Mouse (Mus musculus): ENCODE results near the gene Gm30302. TPM values are rescaled to one million over a fixed set of nuclear protein-coding genes. Genes with fewer than 3 reads are reported as not detected.
"Not testable (repeated sequence)": the region's sequence is repeated elsewhere in the genome, so short reads cannot be mapped to it uniquely, and the experiment has no call there.

Gm30302 gene
- polyA plus RNA-seq, 1 experiment from 2014 or later = not detected

- no peak for DNase-seq (ENCODE audit: low spot score)
- ATAC-seq (replicated peaks; ENCODE audit: low FRiP score) = no peak
- Histone ChIP-seq H3K9ac (ENCODE audit: low read length) (no peak overlapping the region), H3K36me3 (ENCODE audit: control insufficient read depth, insufficient read depth, low read length) (no peaks in the 10 kb centered on the region), H3K4me1 (replicated peaks; ENCODE audit: control insufficient read depth, insufficient read depth, low read length) (no peaks in the 10 kb centered on the region), H3K27ac (ENCODE audit: low read depth, low read length) (no peak overlapping the region), H3K4me2 (ENCODE audit: low read depth, low read length, severe bottlenecking) (no peak overlapping the region), H3K9me3 (ENCODE audit: control insufficient read depth, low read length) (peaks cover 4% of the 10 kb centered on the region; the same call in 1 of the 2 replicates), H3K4me3 (ENCODE audit: low read depth, low read length) (no peak overlapping the region), H3K27me3 (ENCODE audit: control insufficient read depth, insufficient read depth, low read length) (no peaks in the 10 kb centered on the region)
- 87% methylated on average over 4 of the region's 4 CpGs for WGBS
Measured at GRCm38 (mm10) chr13:49814420-49814819, 15.6 kb upstream of the Gm30302 start.

- no peaks in the 10 kb centered on the region for H3K27me3 ChIP-seq (ENCODE audit: control insufficient read depth, insufficient read depth, low read length)
- no peaks in the 10 kb centered on the region for H3K9me3 ChIP-seq (ENCODE audit: control insufficient read depth, low read length)
- no peak overlapping the region for H3K4me2 ChIP-seq (ENCODE audit: low read depth, low read length, severe bottlenecking)
- no peak overlapping the region for H3K27ac ChIP-seq (ENCODE audit: low read depth, low read length)
- DNase-seq (ENCODE audit: low spot score) = no peak
- WGBS = 81% methylated on average over 1 of the region's 1 CpGs
- no peak overlapping the region for H3K9ac ChIP-seq (ENCODE audit: low read length)
- ATAC-seq (replicated peaks; ENCODE audit: low FRiP score) = no peak
- H3K4me1 ChIP-seq (replicated peaks; ENCODE audit: control insufficient read depth, insufficient read depth, low read length) = no peaks in the 10 kb centered on the region
- no peak overlapping the region for H3K4me3 ChIP-seq (ENCODE audit: low read depth, low read length)
- no peaks in the 10 kb centered on the region for H3K36me3 ChIP-seq (ENCODE audit: control insufficient read depth, insufficient read depth, low read length)
Measured at GRCm38 (mm10) chr13:49807146-49807545, 8.3 kb upstream of the Gm30302 start.

GRCm38 (mm10) chr13:49788563-49789393 is 10.0 kb downstream of the Gm30302 start:
- DNase-seq (ENCODE audit: low spot score) (no peak), ATAC-seq (replicated peaks; ENCODE audit: low FRiP score) (no peak)
- Histone ChIP-seq H3K9ac (ENCODE audit: low read length) (no peak overlapping the region), H3K36me3 (ENCODE audit: control insufficient read depth, insufficient read depth, low read length) (no peaks in the 10 kb centered on the region), H3K27ac (ENCODE audit: low read depth, low read length) (no peak overlapping the region), H3K4me2 (ENCODE audit: low read depth, low read length, severe bottlenecking) (no peak overlapping the region), H3K4me1 (replicated peaks; ENCODE audit: control insufficient read depth, insufficient read depth, low read length) (no peaks in the 10 kb centered on the region), H3K4me3 (ENCODE audit: low read depth, low read length) (no peak overlapping the region), H3K9me3 (ENCODE audit: control insufficient read depth, low read length) (no peaks in the 10 kb centered on the region), H3K27me3 (ENCODE audit: control insufficient read depth, insufficient read depth, low read length) (no peaks in the 10 kb centered on the region)
- 69% methylated on average over 5 of the region's 5 CpGs for WGBS

GRCm38 (mm10) chr13:49783899-49784298 is 14.9 kb downstream of the Gm30302 start:
- 82% methylated on average over 3 of the region's 3 CpGs for WGBS
- ATAC-seq (replicated peaks; ENCODE audit: low FRiP score) = no peak
- no peak overlapping the region for H3K9ac ChIP-seq (ENCODE audit: low read length)

GRCm38 (mm10) chr13:49771536-49771935 is 27.3 kb downstream of the Gm30302 start:
- H3K4me2 ChIP-seq (ENCODE audit: low read depth, low read length, severe bottlenecking); H3K36me3 ChIP-seq (ENCODE audit: control insufficient read depth, insufficient read depth, low read length); H3K4me1 ChIP-seq (replicated peaks; ENCODE audit: control insufficient read depth, insufficient read depth, low read length); H3K9me3 ChIP-seq (ENCODE audit: control insufficient read depth, low read length); ATAC-seq (replicated peaks; ENCODE audit: low FRiP score); H3K27me3 ChIP-seq (ENCODE audit: control insufficient read depth, insufficient read depth, low read length); H3K4me3 ChIP-seq (ENCODE audit: low read depth, low read length); H3K27ac ChIP-seq (ENCODE audit: low read depth, low read length); DNase-seq (ENCODE audit: low spot score); H3K9ac ChIP-seq (ENCODE audit: low read length): not testable (repeated sequence)

More at GRCm38 (mm10) chr13:49783899-49784298, 14.9 kb downstream of the Gm30302 start:
- H3K27ac ChIP-seq (ENCODE audit: low read depth, low read length) = no peak overlapping the region
- no peak overlapping the region for H3K4me2 ChIP-seq (ENCODE audit: low read depth, low read length, severe bottlenecking)
- DNase-seq (ENCODE audit: low spot score) = no peak
- H3K36me3 ChIP-seq (ENCODE audit: control insufficient read depth, insufficient read depth, low read length) = no peaks in the 10 kb centered on the region
- H3K4me1 ChIP-seq (replicated peaks; ENCODE audit: control insufficient read depth, insufficient read depth, low read length) = no peaks in the 10 kb centered on the region
- H3K27me3 ChIP-seq (ENCODE audit: control insufficient read depth, insufficient read depth, low read length) = no peaks in the 10 kb centered on the region
- H3K4me3 ChIP-seq (ENCODE audit: low read depth, low read length) = no peak overlapping the region
- H3K9me3 ChIP-seq (ENCODE audit: control insufficient read depth, low read length) = no peaks in the 10 kb centered on the region

- ATAC-seq (replicated peaks; ENCODE audit: low FRiP score) (no peak), DNase-seq (ENCODE audit: low spot score) (no peak)
- WGBS = 86% methylated on average over 16 of the region's 16 CpGs
- Histone ChIP-seq H3K9ac (ENCODE audit: low read length) (no peak overlapping the region), H3K4me3 (ENCODE audit: low read depth, low read length) (no peak overlapping the region), H3K27me3 (ENCODE audit: control insufficient read depth, insufficient read depth, low read length) (no peaks in the 10 kb centered on the region), H3K4me2 (ENCODE audit: low read depth, low read length, severe bottlenecking) (no peak overlapping the region), H3K9me3 (ENCODE audit: control insufficient read depth, low read length) (no peaks in the 10 kb centered on the region), H3K36me3 (ENCODE audit: control insufficient read depth, insufficient read depth, low read length) (no peaks in the 10 kb centered on the region), H3K27ac (ENCODE audit: low read depth, low read length) (no peak overlapping the region), H3K4me1 (replicated peaks; ENCODE audit: control insufficient read depth, insufficient read depth, low read length) (no peaks in the 10 kb centered on the region)
Measured at GRCm38 (mm10) chr13:49769111-49769510, 29.7 kb downstream of the Gm30302 start.

- H3K27ac ChIP-seq (ENCODE audit: low read depth, low read length) = no peak overlapping the region
- no peak overlapping the region for H3K4me2 ChIP-seq (ENCODE audit: low read depth, low read length, severe bottlenecking)
- 80% methylated on average over 2 of the region's 2 CpGs for WGBS
- H3K4me1 ChIP-seq (replicated peaks; ENCODE audit: control insufficient read depth, insufficient read depth, low read length) = no peaks in the 10 kb centered on the region
- DNase-seq (ENCODE audit: low spot score) = no peak
- H3K36me3 ChIP-seq (ENCODE audit: control insufficient read depth, insufficient read depth, low read length) = no peaks in the 10 kb centered on the region
- no peaks in the 10 kb centered on the region for H3K27me3 ChIP-seq (ENCODE audit: control insufficient read depth, insufficient read depth, low read length)
- no peak overlapping the region for H3K4me3 ChIP-seq (ENCODE audit: low read depth, low read length)
- H3K9me3 ChIP-seq (ENCODE audit: control insufficient read depth, low read length) = no peaks in the 10 kb centered on the region
- ATAC-seq (replicated peaks; ENCODE audit: low FRiP score) = no peak
- H3K9ac ChIP-seq (ENCODE audit: low read length) = no peak overlapping the region
Measured at GRCm38 (mm10) chr13:49768048-49768447, 30.8 kb downstream of the Gm30302 start.

GRCm38 (mm10) chr13:49766269-49766668 is 32.5 kb downstream of the Gm30302 start:
- no peak overlapping the region for H3K9ac ChIP-seq (ENCODE audit: low read length)
- H3K27ac ChIP-seq (ENCODE audit: low read depth, low read length) = no peak overlapping the region
- H3K4me2 ChIP-seq (ENCODE audit: low read depth, low read length, severe bottlenecking) = no peak overlapping the region
- H3K27me3 ChIP-seq (ENCODE audit: control insufficient read depth, insufficient read depth, low read length) = no peaks in the 10 kb centered on the region
- no peak overlapping the region for H3K4me3 ChIP-seq (ENCODE audit: low read depth, low read length)
- 66% methylated on average over 9 of the region's 9 CpGs for WGBS
- H3K36me3 ChIP-seq (ENCODE audit: control insufficient read depth, insufficient read depth, low read length) = no peaks in the 10 kb centered on the region
- H3K4me1 ChIP-seq (replicated peaks; ENCODE audit: control insufficient read depth, insufficient read depth, low read length) = no peaks in the 10 kb centered on the region
- ATAC-seq (replicated peaks; ENCODE audit: low FRiP score) = no peak
- DNase-seq (ENCODE audit: low spot score) = no peak
- no peaks in the 10 kb centered on the region for H3K9me3 ChIP-seq (ENCODE audit: control insufficient read depth, low read length)

- H3K4me3 ChIP-seq (ENCODE audit: low read depth, low read length) = no peak overlapping the region
- H3K27me3 ChIP-seq (ENCODE audit: control insufficient read depth, insufficient read depth, low read length) = no peaks in the 10 kb centered on the region
- DNase-seq (ENCODE audit: low spot score) = no peak
- H3K4me1 ChIP-seq (replicated peaks; ENCODE audit: control insufficient read depth, insufficient read depth, low read length) = no peaks in the 10 kb centered on the region
- no peaks in the 10 kb centered on the region for H3K9me3 ChIP-seq (ENCODE audit: control insufficient read depth, low read length)
- H3K4me2 ChIP-seq (ENCODE audit: low read depth, low read length, severe bottlenecking) = no peak overlapping the region
- WGBS = 91% methylated on average over 8 of the region's 8 CpGs
- H3K9ac ChIP-seq (ENCODE audit: low read length) = no peak overlapping the region
- no peak for ATAC-seq (replicated peaks; ENCODE audit: low FRiP score)
- H3K27ac ChIP-seq (ENCODE audit: low read depth, low read length) = no peak overlapping the region
- H3K36me3 ChIP-seq (ENCODE audit: control insufficient read depth, insufficient read depth, low read length) = no peaks in the 10 kb centered on the region
Measured at GRCm38 (mm10) chr13:49765306-49765705, 33.5 kb downstream of the Gm30302 start.
